Mouse (Mus musculus): ENCODE results near the gene Gstt3.

DNA sequence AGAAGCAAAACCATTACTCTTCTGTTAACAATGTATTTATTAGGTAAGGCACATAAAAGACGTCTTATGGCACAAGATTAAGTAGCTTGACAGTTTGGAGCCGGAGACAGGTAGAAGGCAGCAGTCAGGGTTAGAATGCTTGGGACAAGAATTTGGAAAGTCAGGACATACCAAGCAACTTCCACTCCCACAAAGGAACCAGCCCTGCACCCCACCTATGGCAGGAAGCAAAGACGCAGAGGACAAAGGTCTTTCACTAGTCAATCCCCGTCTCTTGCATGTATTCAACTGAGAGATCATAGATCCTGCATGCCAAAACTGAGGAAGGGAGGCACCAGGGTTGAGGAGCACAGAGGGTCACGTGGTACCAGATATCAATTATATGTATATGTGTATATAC lies 7.1 kb downstream of the Gstt3 start:
- TF ChIP-seq CTCF (IDR thresholded peaks at IDR 0.05; ENCODE audit: insufficient read depth, low read depth, low read length) (no peak), POLR2A (IDR thresholded peaks at IDR 0.05; ENCODE audit: insufficient read depth, low read depth, low read length) (no peak)

Measured in olfactory bulb, adult 2 months (tissue).